Mouse (Mus musculus): ENCODE data around the gene Spata32. TPM values are rescaled to one million over a fixed set of nuclear protein-coding genes. Genes with fewer than 3 reads are reported as not detected.

Spata32 gene
- total RNA-seq (2021): not detected
- long read RNA-seq, experiment 1: 0 reads
- long read RNA-seq, experiment 2: 0 reads

DNA sequence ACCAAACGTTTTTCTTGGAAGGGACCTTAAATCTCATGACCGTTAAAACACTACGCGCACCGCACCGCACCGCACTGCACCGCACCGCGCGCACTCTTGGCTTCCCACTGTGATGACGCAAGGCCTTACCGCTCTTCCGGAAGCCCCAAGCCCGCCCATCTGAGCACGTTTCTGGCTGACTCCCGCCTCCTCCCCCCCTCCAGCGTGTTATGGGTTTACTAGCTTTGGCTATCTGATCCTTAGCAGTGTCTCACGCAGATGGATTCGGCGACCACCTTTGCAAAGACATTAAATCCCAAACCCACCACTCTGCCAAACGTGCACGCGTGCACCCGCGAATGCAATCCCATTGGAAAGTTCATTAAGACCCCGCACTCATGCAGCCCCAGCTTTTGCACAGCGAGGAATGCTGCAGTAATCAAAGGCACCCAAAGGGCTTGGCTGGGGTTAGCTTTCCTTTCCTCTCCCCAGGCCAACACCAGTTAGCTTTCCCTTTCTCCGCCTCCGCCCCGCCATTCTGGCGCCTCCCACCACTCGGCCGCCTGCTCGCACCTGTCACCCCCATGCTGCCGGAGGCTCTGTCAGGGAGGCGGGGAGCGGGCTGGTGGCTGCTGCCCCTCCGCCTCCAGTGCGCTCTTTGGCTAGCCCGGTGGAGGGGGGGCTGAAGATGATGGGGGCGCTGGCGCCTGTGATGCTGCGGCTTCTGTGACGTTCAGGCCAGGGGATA, at the start of gene Spata32:
TSS of gene Spata32 (minus strand) at position 643 of the 727 bp plus-strand sequence.
- DNase-seq (ENCODE audit: low spot score in 2 of 2): peak in 1 of 2 experiments; percentile 52

DNA sequence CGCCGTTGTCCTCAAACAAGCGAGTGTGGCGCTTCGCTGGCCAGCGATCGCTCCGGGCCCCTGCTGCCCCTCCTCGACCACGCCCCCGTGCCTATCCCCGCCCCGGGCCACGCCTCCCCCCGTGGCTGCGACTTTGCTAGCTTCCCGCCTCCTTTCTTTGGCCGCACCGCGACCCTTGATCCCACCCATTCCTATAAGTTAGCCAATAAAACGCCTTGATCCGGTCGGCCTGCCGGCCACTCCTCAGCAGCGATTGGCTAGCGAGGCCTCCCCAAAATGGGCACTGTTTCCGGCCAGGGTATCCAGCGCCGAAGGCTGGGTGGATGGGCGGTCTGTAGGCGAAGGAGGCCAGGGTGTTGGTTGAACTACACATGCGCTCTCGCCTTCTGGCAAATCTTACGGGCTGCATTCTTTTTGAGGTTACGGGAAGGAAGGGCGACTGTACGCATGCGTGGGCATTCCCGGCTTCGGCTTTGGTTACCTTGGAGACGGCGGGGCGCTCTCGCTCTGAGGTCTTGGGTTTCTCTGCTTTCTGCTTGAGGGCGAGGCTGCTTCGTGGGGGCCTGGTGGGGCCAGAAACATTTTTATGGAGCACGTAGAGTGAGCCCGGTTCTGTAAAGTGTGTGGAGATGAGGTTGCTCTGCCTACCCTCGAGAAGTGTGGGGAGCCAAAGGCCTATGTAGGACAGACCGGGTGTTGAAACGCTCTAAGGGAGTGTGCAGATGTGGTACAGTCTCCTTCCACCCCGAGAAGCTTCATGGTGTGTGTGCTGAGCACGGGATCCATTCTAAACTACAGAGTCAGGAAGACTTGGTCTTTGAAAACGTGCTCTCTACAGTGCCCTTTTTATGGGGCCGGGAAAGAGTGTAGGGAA, 49.4 kb upstream of the Spata32 start, which contains the start of gene Map3k14:
TSS of gene Map3k14 (minus strand) at position 127 of the 874 bp plus-strand sequence.
- peak; percentile 100 for DNase-seq (ENCODE audit: low spot score in 2 of 2)

GRCm38 (mm10) chr11:103266729-103267345, 48.6 kb upstream of the Spata32 start:
- DNase-seq (ENCODE audit: low spot score in 2 of 2): no peak

DNA sequence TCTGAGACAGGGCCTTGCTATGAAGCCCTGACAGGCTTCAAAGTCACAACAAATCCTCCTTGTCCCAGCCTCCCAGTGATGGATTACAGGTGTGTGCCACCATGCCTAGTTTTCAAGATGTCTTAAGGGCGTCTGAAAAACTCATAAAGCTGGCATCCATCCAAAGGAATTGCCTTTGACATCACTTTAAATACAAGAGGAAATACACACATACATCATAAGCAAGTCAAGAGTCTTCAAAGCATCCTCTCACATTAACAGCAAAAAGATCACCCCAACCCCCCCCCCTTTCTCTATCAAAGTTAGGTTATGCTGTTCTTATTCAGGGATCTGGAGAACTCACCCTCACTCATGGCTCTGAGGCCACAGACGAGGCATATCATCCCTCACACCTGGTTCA, 47.6 kb upstream of the Spata32 start:
- no peak for DNase-seq (ENCODE audit: low spot score in 2 of 2)

- peak in 1 of 2 experiments; percentile 1 for DNase-seq (ENCODE audit: low spot score in 2 of 2)
Observed at GRCm38 (mm10) chr11:103265211-103265610, 47.0 kb upstream of the Spata32 start.

GRCm38 (mm10) chr11:103264427-103265005, 46.3 kb upstream of the Spata32 start:
- DNase-seq (ENCODE audit: low spot score in 2 of 2): no peak

DNA sequence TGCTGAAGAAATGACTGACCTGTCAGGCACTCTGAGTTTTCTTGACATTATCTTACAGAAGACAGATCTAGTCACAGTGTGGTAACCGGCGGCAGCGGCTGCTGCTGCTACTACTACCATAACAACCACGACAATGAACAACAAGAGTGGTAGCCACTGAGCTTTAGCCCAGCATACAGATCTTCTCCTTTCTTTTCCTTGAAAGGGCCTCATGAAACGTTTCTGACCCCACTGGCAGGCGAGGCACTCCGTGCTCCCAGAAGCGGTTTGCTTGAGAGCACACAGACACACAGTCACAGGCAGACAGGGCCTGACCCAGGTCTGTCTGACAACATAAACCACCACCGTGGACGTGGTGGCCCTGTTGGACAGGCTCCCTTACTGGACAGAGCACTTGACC, 45.3 kb upstream of the Spata32 start:
- no peak for DNase-seq (ENCODE audit: low spot score in 2 of 2)

DNA sequence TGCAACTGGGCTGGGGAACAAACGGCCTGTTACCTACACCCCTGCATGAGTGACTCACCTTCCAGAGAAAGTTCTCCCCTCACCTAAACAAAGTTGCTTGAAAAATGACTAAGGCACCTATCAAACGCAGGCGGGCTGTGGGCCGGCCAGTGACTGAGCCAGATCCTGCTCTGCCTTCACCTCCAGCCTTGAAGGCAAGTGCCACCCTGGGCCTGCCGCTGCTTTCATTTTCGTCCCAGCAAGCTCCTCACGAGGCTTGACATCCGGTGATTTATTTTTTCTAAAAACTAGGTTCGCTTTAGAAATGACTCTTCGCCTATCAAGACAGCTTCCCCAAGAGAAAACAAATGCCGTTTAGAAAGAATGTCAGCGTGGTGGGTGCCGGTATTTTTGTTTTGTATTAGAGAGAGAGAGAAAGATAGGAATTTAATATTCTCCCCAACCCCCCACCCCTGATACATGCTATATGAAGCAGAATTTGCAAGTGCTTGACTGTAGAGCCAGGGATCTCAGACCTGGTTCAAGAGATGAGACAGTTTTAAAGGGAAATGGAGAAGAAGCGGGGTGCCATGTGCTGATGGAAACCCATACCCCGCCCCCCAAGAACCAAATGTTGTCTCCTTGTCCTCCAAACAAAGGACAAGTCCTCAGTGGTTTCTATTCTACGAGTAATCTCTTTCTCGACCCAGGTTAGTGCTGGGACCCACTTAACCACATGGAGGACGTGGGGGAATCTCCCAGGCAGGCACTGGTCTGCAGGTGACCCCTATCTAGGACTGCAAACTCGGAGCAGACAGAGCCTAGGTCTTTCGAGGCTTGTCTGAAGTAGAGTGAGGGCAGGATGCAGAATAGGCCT, 44.4 kb upstream of the Spata32 start:
- peak; percentile 53 to 54 for DNase-seq (ENCODE audit: low spot score in 2 of 2)

DNA sequence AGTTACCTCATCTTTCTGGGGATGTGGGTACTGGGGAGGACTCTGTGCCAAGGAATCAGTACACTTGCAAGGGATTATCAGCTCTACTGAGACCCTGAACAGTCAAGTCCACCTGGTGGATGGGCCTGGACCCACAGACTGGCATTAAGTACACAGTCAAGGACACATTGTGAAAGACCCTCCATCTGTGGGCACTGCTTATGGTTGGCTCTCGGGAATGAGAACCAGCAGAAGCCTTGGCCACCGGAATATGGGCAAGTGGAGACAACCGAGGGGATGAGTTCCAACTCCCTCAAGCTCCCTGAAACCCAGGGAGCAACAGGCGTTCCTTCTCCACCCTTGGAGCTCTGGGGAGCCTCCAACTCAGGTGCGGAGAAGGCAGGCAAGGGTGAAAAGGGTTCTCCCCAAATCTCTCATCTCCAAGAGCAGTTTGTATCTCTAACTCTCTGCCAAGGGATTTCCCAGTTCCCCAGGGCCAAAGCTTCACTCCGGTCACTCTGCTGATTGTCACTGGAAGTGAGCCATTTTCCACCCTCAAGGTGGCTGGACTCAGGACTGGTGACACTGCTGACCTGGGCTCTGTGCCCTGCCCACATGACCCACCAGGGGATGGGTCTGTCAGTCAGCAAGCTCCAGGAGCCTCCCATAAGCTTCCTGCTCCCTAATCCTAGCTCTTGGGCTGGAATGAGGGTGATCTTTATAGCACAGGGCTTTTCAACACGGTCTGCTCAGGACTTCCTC, 43.6 kb upstream of the Spata32 start:
- DNase-seq (ENCODE audit: low spot score in 2 of 2): peak in 1 of 2 experiments; percentile 54

GRCm38 (mm10) chr11:103260515-103261192, 42.4 kb upstream of the Spata32 start:
- peak in 1 of 2 experiments; percentile 46 for DNase-seq (ENCODE audit: low spot score in 2 of 2)

- no peak for DNase-seq (ENCODE audit: low spot score in 2 of 2)
Observed at GRCm38 (mm10) chr11:103260034-103260433, 41.8 kb upstream of the Spata32 start.

GRCm38 (mm10) chr11:103257938-103258481, 39.8 kb upstream of the Spata32 start:
- no peak for DNase-seq (ENCODE audit: low spot score in 2 of 2)

DNA sequence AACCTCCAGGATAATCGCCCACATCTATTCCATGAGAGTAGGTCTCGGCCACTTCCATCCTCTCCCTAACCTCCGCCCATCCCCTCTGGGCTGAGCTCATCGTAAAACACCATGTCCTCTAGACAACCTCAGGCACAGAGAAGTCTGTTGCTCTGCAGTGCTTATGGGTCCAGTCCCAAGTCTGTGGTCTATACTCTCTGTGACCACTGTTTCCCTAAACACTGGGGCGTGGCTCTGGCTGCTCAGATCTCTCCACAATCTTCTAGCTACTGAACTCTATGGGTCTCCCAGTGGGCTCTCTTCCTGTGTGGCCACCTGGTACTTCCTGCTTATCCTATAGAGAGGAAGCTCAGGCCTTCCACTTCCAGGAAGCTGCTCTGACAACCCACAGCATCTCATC, 35.4 kb upstream of the Spata32 start:
- no peak for DNase-seq (ENCODE audit: low spot score in 2 of 2)

DNA sequence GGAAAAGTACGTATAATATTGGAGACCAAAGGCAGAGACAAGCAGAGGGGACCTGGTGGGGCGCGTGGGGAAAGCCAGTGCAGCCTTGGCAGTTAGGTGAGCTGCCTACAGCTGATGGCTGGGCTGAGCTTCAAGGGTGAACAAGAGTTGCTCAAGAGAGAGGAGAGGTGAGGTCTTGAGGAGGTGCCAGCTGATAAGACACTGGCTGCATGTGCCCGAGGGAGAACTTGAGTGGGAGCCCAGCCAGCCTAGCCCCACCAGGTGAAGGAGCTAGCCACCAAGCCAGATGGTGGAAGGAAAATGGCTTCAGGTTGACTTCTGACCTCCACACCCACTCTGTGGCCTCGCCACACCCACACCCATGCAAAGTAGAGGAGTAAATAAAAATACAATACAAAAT, 34.1 kb upstream of the Spata32 start:
- DNase-seq (ENCODE audit: low spot score in 2 of 2): no peak

DNA sequence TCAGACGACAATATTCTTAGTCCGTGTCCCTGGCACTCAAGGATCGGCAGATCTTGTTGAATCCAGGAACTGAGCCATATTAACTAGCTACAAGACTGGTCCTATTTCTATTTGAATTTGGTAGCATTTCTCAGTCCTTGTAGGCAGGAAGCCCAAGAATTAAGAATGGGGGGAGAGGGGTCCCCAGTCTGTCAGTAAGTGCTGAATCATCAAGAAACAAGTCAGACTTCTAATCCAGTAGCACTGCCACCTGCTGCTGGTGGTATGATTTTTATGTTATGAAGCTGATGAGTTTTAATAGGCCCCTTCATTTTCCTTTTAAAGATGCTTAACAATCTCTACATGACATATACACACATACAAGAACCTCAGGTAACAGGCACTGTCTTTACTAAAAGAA, 32.1 kb upstream of the Spata32 start:
- no peak for DNase-seq (ENCODE audit: low spot score in 2 of 2)

DNA sequence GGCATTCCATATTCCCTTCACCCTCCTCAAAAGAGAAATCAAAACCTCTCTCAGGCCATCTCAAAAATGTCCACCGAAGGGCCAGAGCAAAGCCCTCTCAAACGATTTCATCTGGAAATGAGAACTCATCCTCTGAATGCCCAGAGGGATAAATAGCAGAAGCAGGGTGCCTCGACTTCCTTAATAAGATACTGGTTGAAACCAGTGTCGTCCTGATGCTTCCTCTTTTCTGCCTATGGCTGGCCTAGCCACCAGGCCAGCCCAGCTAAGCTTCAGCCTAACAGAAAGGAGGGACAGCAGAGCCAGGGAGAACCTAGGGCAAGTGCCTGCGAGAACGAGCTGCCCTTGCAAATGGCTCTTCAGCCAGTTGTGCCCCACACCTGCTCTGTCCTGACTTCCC, 31.3 kb upstream of the Spata32 start:
- DNase-seq (ENCODE audit: low spot score in 2 of 2): no peak

GRCm38 (mm10) chr11:103248837-103249236, 30.6 kb upstream of the Spata32 start:
- no peak for DNase-seq (ENCODE audit: low spot score in 2 of 2)

DNA sequence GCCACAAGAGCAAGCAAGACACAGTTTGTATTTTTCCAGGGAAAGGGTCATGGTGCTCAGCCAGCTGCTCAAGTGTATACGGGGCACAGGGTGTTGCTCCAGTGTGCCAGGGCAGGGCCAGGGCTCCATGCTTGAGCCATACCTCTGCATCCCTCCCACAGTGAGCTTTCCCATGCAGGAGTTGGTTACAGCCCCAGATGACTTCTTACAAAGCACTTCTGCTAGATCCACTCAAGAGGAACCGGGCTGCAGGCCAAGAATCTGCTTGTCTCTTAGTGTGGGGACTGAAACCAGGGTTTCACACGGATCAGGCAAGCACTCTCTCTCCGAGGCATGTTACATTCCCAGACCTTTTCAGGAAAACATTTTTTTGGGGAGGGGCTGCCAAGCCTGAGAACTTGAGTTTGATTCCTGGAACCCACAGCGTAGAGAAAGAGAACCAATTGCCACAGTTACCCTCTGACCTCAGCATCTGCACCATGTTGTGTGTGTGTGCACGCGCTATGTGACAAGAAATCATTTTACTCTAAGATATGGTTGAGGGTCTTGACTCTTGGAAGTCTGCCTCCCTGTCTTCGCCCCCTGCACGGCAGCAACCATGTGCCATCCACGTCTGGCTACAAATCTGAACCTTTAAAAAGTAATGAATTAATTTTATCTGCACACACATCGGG, 29.4 kb upstream of the Spata32 start:
- peak in 1 of 2 experiments; percentile 56 for DNase-seq (ENCODE audit: low spot score in 2 of 2)
